Mouse (Mus musculus) kidney, postnatal 14 days (tissue): ENCODE measurements around the gene Ap1s3.
"Not testable (repeated sequence)": the region's sequence is repeated elsewhere in the genome, so short reads cannot be mapped to it uniquely, and the experiment has no call there.

ENCODE experiments used
- DNase-seq: peaks from one replicate; pipeline ENCODE4 v3.0.0; 2022; ENCODE audit warnings: mixed read lengths

Gene Ap1s3

GRCm38 (mm10) chr1:79659598-79659997 lies 12.2 kb downstream of the Ap1s3 start:
- DNase-seq, result no peak

GRCm38 (mm10) chr1:79657411-79657810 lies 14.4 kb downstream of the Ap1s3 start:
- no peak for DNase-seq

GRCm38 (mm10) chr1:79655819-79656555 lies 15.8 kb downstream of the Ap1s3 start:
- no peak for DNase-seq

DNA sequence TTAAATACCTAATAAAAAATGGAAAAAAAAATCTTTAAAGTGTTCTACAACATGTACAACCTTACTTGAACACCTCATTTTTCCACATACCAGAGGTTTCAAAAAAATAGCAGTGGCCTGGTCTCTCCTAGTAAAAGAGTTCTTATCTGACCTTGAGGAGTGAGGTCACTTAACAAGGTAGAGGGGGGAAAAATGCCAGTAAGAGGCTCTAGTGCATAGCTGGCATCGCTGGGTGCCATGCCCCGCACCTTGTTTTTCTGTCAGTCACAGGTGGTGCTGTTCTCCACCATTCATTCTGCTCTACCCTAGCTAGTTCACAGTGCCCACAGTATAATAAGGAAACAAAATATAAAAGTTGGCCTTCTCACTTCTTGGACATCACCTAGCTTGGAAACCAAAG lies 16.8 kb downstream of the Ap1s3 start:
- no peak for DNase-seq

- DNase-seq, result no peak
Measured at GRCm38 (mm10) chr1:79643411-79644110, 28.2 kb downstream of the Ap1s3 start.

GRCm38 (mm10) chr1:79642680-79643079 lies 29.1 kb downstream of the Ap1s3 start:
- DNase-seq, result no peak

DNA sequence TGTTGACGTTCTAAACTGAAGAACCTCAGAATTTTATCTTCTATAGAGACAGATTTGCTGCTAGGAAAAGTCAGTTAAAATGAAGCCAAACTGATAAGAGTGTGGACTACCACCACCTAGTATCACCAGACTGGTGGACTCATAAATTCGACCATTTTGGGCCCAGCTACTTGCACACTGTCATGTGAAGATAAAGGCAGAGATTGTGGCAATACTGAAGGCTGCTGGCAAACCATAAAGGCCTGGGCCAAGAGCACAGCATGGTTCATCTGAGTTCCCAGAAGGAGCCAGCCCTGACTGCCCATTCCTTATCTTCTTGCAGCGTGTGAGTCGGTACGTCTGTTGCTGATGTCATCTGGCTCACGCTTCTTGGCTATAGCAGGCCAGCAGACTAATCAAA lies 30.4 kb downstream of the Ap1s3 start:
- no peak for DNase-seq

DNA sequence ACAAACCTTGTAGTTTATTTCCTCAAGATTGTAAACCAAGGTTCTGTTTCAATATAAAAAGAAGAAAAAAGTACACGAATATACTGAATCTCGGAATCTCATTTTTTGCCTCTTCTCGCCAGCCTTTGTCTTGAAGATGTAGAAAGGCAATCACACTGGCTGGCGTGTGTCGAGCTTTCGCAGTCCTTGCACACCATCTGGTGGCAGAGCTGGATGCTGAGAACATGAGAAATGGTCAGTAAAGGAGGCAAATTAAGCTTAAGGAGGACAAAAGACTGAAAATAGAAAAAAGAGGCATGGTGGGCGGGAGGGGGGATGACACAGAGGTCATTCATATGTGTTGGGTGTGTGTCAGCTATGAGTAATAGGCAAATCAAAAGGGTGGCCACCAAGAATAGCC lies 31.6 kb downstream of the Ap1s3 start:
- peak; percentile 54 for DNase-seq

- no peak for DNase-seq
Measured at GRCm38 (mm10) chr1:79639683-79640082, 32.1 kb downstream of the Ap1s3 start.

DNA sequence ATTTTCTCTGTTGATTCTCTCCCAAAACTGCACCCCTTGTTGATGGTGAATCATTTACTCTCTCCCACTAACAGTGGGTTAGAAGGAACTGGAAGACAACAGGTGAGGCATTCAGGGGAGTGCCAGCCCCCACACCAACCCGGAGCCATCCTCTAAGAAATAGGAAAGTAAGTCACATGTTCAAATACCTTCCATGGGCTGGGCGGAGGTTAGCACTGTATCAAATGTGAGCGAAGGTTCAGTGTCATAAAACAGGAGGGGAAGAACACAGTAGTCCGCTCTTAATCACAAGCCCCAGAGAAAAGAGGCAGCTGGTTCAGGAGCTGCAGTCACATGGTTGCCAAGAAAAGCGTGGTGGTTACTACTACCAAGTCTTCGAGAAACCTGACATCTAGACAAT lies 32.7 kb downstream of the Ap1s3 start:
- DNase-seq, result no peak

GRCm38 (mm10) chr1:79637768-79638167 lies 34.0 kb downstream of the Ap1s3 start:
- DNase-seq, result no peak

GRCm38 (mm10) chr1:79631521-79631920 lies 40.3 kb downstream of the Ap1s3 start:
- DNase-seq, result no peak

DNA sequence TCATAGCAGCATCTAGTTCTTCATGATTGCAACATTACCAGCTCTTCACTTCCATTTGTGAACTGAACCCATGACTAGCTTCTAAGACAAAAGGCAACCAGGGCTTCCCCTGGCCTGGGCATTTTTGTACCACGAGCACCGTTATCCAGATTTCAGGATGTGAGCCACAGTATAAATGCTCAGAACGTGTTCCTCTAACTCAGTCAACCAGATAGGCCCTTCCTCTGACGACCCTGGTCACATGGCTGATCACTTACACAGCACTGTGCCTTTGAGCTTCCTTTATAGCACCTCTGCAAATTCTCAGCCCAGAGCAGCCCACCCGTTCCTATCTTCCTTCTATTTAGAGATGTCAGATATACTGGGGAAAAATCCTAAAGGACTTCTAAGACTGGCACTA lies 42.0 kb downstream of the Ap1s3 start:
- no peak for DNase-seq

DNA sequence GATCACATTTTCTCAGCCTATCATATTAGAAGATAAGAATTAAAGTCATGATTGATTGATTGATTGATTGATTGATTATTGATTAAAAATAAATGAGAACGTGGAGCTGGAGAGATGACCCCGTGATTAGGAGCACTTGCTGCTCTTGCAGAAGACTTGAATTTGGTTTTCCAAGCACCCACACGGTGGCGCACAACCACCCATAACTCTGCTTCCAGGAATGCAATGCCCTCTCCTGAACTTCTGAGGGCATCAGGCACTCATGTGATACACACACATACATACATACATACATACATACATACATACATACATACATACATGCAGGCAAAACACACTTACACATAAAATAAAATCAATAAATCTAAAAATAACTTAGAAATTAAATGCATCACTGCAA lies 45.6 kb downstream of the Ap1s3 start:
- DNase-seq, result peak; percentile 36

DNA sequence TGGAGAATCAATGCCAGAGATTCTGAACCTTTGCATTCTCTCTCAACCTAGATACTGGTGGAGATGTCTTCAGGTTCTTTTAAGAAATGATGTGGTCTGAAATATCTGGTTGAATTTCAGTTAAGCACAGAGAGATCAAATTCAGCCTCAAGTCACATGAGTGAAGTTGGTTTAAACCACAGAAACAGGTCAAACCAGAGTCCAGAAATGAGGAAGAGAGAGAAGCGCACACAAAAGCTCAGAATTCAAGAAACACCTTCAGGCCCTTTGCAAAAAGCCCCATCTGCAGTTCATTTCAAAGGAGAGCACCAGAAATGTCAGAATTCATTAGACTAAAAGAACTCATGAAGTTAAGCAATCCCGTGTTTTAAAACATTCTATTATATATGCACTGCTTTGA lies 52.3 kb downstream of the Ap1s3 start:
- DNase-seq, result no peak

DNA sequence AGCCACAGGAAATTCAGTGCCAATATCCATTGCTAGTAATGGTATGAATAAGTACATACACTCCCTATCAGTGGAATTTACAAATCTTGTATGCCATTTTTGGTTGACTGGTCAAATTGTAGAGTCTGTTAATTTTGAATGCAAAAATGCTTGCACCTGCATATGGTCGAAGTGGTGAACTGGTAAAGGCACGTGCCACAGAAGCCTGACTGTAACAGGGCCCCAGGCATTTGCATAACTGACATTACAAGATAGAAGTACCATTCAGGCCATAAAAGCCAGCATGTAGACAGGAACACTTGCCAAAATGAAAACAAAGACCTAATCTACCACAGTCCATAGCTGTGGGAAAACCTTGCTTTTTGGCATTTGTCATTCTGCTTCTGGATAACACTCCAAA lies 55.3 kb downstream of the Ap1s3 start:
- DNase-seq, result no peak

GRCm38 (mm10) chr1:79614456-79614855 lies 57.3 kb downstream of the Ap1s3 start:
- no peak for DNase-seq

DNA sequence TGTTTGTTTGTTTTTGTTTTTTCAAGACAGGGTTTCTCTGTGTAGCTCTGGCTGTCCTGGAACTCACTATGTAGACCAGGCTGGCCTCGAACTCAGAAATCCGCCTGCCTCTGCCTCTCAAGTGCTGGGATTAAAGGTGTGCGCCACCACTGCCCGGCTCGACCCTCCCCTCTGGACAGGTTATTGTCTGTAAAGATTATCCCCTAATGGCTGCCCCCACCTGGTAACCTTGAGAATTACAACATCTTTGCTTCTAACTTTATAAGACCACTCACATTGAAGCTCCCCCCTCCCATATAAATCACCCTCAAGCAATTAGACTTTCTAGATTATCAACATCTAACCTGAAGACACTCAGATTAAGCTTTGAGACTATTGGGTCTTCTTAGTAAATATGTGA lies 60.5 kb downstream of the Ap1s3 start:
- DNase-seq, result not testable (repeated sequence)

GRCm38 (mm10) chr1:79608856-79609255 lies 62.9 kb downstream of the Ap1s3 start:
- not testable (repeated sequence) for DNase-seq

- no peak for DNase-seq
Measured at GRCm38 (mm10) chr1:79602500-79602899, 69.3 kb downstream of the Ap1s3 start.

GRCm38 (mm10) chr1:79598385-79599178 lies 73.2 kb downstream of the Ap1s3 start:
- no peak for DNase-seq

DNA sequence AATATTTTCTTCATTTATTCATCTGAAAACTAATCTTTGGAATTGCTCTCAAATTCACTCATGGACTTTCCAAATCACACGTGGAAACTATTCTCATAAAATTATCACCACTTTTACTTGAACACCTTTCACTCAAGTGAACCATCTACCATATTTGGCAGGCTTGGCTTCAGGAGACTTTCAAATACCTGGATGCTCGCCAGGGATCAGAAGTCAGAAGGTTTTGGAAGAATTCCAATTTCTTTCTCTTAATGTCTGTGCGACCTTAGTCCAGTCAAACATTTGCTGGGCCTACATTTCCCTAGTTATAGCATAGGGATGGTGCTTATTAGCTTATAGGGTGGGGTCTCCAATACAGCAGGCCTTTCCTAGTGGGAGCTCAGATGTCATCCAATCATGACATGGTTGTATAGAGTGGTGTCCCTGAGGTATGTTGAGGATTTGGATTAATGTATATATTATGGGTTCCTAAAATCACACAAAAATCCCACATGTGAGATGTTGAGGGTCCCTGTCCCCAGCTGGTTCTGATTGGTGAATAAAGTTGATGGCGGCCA lies 79.0 kb downstream of the Ap1s3 start:
- peak; percentile 85 for DNase-seq

DNA sequence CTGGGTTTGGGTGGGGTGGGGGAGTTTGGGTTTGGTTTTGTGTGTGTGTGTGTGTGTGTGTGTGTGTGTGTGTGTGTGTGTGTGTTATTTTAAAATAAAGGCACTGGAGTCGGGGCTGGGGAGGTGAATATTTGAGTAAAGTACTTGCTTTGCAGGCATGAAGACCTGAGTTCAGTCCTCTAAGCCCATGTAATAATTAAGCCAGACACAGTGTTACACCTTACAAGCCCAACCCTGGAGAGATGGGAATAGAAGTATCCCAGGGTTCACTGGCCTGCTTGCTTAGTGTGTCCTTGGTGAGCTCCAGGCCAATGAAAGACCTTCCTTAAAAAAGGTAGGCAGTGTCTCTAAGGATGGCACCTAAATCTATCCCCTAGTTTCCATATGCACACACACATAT lies 80.7 kb downstream of the Ap1s3 start:
- no peak for DNase-seq
